In genomic region chr14:122136368-122136928, GRCm38 (mm10) we compare ENCODE assay signal across 15 mouse cellular contexts.
"Had no signal": no experiment of that assay in that cellular context is flagged by ENCODE, and none has a peak within 500 bp of the region (broad histone marks: within the 10 kb centered on the region; RNA-seq: fewer than 3 reads in every experiment).

No protein-coding gene starts in this region.

- H3K4me2 ChIP-seq: neural tube, embryonic 12.5 days; stomach, embryonic 15.5 days had no signal

- H3K4me3 ChIP-seq: neural tube, embryonic 12.5 days; stomach, embryonic 15.5 days had no signal

- H3K9ac ChIP-seq: neural tube, embryonic 12.5 days; stomach, embryonic 15.5 days had no signal

- H3K4me1 ChIP-seq: neural tube, embryonic 12.5 days; stomach, embryonic 15.5 days had no signal

- H3K27me3 ChIP-seq: neural tube, embryonic 12.5 days; stomach, embryonic 15.5 days had no signal

- H3K9me3 ChIP-seq: neural tube, embryonic 12.5 days; stomach, embryonic 15.5 days had no signal

- DNase-seq: retina, postnatal 1 day; right cerebral cortex, adult 18-20 months; right cerebral cortex, postnatal 14 days; right cerebral cortex, postnatal 25 days; right cerebral cortex, postnatal 4 days; spleen, adult 18-20 months; thymus, adult 18-20 months; thymus, adult 2 months; thymus, postnatal 14 days; thymus, postnatal 25 days; thymus, postnatal 36 days; thymus, postnatal 4 days had no signal

- H3K27ac ChIP-seq: neural tube, embryonic 12.5 days; stomach, embryonic 15.5 days; stomach, postnatal 0 days had no signal
